Mouse (Mus musculus) large intestine, adult 2 months (tissue): ENCODE measurements around the gene Kcnh4. TPM values are rescaled to one million over a fixed set of nuclear protein-coding genes. Genes with fewer than 3 reads are reported as not detected.

ENCODE experiments used
- DNase-seq: peaks from one replicate; pipeline ENCODE4 v3.0.0-alpha.2; 2012; ENCODE audit warnings: low read depth, low spot score
- WGBS: fragments of 180-500 bp; shearing (Covaris S2); methylation state at CpG from one replicate; pipeline ENCODE4 v1.1.7; 2018; 5-methylcytosine and 5-hydroxymethylcytosine counted together
- polyA plus RNA-seq: library from polyadenylated mRNA; depleted of rRNA; stranded (reverse); fragments of >200 nt; gene quantifications from 2 replicates; pipeline ENCODE4 v1.2.3, GENCODE M21; 2012

The Kcnh4 gene
- polyA plus RNA-seq, 1 experiment: 0.06 TPM

DNA sequence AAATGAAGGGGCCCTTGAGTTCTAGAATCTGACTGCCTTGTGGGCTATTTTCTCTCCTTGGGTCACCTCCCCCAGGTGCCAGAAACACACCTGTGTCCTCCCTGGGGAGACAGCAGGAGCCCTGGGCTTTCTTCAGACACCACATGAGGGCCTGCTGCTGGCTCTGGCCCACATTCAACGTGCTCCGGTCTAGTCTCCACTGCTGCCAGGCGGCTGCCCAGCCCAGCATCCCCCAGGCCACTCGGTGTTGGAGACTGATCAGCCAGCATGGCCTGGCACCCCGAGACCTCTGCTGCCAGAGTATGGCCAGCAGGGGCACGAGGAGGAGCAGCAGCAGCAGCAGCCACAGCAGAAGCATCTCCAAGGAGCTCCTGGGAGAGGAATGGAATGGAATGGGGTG is 10.2 kb upstream of the Kcnh4 start:
- WGBS: 42% methylated on average over 6 of the region's 6 CpGs

GRCm38 (mm10) chr11:100767871-100768270 is 8.1 kb upstream of the Kcnh4 start:
- DNase-seq: no peak
- WGBS: 94% methylated on average over 5 of the region's 5 CpGs

More for the DNA sequence above, 10.2 kb upstream of the Kcnh4 start:
- DNase-seq: no peak

- DNase-seq: no peak
- 75% methylated on average over 9 of the region's 9 CpGs for whole genome bisulfite sequencing
Observed at GRCm38 (mm10) chr11:100766726-100767125, 7.0 kb upstream of the Kcnh4 start.

GRCm38 (mm10) chr11:100762831-100763230 is 3.1 kb upstream of the Kcnh4 start, which contains the start of gene Hcrt:
Gene Hcrt (minus strand): TSS chr11:100762931.
- no peak for DNase-seq
- WGBS: 90% methylated on average over 7 of the region's 7 CpGs

- WGBS: 1% methylated on average over 27 of the region's 27 CpGs
- peak; percentile 38 for DNase-seq
Observed at GRCm38 (mm10) chr11:100761547-100762045, 1.9 kb upstream of the Kcnh4 start.

GRCm38 (mm10) chr11:100758707-100759610 is 783 bp downstream of the Kcnh4 start:
- WGBS: 4% methylated on average over 35 of the region's 35 CpGs
- no peak for DNase-seq

GRCm38 (mm10) chr11:100757566-100757965 is 2.2 kb downstream of the Kcnh4 start:
- WGBS: 79% methylated on average over 12 of the region's 12 CpGs

GRCm38 (mm10) chr11:100756476-100756875 is 3.3 kb downstream of the Kcnh4 start:
- no peak for DNase-seq
- 67% methylated on average over 6 of the region's 6 CpGs for WGBS

More at GRCm38 (mm10) chr11:100757566-100757965, 2.2 kb downstream of the Kcnh4 start:
- DNase-seq: no peak

DNA sequence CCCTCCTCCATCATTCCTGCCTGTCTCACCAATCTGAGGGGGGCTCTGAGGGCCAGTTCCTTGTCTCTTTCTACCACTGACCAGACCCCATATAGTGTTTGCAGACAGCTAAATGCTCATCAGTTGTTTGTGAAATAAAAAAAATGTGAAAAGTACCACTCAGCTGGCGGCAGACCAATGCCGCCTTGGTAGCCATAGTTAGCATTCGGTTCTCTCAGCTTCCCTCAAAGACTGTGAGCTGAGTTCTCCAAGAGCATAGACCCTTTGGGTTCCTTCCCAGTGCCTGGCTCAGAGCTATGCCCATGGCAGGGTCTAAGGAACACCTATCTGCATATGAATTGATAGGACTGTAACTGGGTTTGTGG is 5.1 kb downstream of the Kcnh4 start:
- no peak for DNase-seq
- WGBS: 91% methylated on average over 3 of the region's 3 CpGs

- WGBS: 81% methylated on average over 12 of the region's 12 CpGs
- DNase-seq: no peak
Observed at GRCm38 (mm10) chr11:100754021-100754692, 5.6 kb downstream of the Kcnh4 start.

DNA sequence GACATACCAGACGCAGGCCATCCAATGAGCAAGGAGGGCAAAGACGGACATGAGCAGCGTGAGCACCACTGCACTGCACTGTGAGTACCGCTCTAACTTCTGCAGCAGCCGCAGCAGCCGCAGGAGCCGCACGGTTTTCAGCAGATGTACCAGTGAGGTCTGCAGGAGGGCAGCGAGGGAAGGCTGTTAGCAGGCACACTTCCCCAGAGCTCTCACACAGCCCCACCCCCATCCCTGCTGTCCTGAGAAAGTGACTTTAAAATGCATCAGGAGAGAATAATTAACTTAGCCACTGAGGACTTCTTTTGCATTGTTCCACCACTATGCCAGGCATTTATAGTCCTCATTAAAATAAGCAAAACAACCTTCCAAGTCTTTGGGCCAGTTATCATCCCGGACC is 7.4 kb downstream of the Kcnh4 start:
- no peak for DNase-seq
- WGBS: 16% methylated on average over 10 of the region's 10 CpGs

DNA sequence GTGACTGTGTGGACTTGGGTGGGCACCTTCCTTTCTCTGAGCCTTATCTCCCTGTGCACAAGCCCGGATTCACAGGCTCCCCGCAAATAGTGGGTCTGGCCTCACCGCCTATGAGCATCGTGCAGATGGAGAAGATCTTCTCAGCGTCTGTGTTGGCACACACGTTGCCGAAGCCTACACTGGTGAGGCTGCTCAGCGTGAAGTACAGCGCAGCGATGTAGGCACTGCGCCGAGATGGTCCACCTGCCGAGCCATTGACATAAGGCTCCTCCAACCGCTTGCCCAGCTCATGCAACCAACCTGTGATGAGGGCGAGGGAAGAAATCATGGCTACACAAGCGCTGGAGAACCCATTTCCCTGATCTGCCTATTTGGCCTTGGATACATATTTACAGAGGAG is 9.6 kb downstream of the Kcnh4 start:
- no peak for DNase-seq
- 88% methylated on average over 16 of the region's 16 CpGs for WGBS

DNA sequence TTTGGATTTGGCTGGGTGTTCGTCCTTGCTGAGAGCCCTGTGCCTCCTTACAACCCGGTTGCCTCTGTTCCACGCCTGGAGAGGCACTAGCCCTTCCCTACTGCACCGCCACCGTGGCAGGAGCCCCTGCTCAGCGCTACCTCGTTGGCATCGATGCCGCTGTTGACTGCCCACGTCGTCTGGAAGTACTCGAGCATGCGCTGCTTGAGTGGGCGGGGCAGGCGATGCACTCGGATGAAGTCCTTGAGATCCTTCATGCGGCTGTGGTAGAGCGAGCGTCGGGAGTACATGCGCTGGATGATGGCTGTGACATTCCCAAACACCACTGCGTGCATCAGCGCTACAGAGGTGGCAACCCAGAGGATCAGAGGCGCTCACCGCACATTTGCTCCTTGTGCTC is 10.3 kb downstream of the Kcnh4 start:
- DNase-seq: no peak
- WGBS: 39% methylated on average over 25 of the region's 25 CpGs

DNA sequence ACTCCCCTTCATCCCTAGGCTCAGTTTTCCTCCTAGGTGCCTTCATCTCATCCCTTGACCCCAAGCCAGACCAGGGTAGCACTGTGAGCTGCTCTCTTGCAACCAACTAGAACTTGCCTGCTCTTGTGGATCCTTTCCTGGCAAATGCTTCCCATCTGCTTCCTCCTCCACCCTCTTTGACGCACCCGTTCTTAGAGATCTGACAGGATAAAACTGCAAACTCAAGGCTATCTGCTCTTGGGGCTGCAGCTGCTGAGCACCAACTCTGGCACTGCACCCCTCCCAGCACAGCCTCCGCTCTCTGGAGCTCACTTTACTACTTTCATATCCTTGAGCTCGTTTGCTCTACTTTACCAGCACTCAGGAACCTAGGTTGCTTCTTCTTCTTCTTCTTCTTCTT is 11.1 kb downstream of the Kcnh4 start:
- no peak for DNase-seq
- WGBS: 33% methylated on average over 4 of the region's 4 CpGs

DNA sequence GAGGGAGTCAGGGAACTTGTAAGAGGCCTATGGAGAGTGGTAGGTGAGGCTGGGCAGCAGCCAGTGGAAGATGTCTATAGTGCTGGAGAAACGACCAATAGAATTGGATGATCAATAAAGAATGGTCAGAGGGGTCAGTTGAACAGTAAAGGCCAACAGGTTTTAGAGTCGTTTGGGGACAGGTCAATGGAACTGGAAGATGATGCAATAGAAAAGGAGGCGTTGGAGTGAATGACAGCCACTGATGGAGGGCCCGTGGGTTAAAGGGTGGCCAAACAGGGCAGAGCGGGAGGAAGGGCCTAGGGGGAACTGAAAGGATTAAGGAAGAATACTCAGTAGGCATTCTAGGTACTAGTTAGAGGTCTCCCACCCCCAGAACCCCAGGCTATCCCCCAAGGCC is 12.6 kb downstream of the Kcnh4 start:
- DNase-seq: no peak
- 57% methylated on average over 5 of the region's 5 CpGs for WGBS

DNA sequence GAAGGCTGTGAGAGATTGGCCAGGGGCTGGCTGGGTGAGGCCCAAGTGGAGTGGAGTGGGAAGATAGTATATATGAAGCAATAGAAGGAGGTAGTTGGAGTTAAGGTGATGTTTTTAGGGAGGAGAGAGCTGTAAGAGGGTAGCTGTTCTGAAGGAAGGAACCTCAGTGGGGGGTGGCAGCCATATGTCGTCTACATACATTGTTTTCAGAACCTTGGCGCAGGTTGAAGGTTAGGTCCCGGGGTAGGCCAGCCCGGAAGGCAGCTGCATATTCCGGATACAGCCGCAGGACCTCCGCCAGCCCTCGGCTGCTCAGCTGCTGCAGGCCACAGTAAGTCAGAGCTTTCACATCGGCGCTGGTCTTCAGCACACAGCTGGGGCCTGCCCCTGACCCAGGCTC is 13.2 kb downstream of the Kcnh4 start:
- DNase-seq: no peak
- WGBS: 86% methylated on average over 10 of the region's 10 CpGs

DNA sequence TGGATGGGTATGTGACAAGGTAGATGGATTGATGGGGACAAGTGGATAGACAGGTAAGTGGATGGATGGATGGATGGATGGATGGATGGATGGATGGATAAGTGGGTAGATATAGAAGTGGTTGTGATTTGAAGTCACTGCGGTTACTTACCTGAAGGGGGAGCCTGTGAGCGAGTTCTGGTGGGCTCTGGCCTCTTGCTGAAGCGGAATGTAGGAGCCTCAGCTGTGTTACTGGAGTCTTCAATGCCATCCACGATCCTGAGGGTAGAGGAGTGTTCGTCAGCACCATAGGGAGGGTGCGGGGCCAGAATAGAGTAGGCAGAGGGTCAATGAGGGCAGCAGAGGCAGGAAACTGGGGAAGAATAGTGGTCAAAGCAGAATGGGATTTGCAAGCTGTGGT is 14.7 kb downstream of the Kcnh4 start:
- 14% methylated on average over 6 of the region's 6 CpGs for whole genome bisulfite sequencing
- DNase-seq: no peak

DNA sequence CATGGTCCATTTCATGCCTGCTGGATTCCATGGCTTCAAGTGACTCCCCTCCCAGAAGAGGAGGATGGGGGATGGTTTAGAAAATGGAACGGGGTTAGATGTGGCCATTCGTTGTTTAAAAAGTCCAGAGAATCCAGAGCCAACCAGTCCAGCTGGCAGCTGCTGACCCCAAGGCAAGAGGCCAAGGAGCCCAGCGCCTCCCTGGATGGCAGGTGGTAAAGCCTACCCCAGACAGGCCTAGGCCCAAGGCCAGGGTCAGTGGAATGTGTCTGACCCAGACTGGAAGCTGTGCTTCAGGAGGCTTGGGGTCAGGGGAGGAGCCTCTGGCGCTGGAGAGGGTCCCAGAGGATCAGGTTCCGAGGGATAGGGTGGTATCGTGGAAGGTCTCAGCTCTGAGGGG is 18.4 kb downstream of the Kcnh4 start:
- DNase-seq: no peak
- WGBS: 75% methylated on average over 6 of the region's 6 CpGs

DNA sequence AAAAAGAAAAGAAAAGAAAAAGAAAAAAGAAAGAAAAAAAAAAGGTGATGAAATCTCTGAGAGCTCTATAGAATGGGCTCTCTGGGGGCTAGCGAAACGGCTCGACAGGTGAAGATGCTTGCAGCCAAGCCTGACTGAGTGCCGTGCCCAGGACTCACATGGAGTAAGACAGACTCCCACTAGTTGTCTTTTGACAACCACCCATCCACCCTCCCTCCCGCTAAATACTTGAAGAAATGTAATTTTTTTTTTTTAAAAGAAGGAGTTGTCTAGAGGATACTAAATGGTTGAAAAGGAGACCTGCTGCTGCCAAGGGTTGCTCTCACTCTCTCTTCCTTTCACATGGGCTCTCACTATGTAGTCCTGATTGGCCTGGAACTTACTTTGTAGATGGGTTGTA is 21.0 kb downstream of the Kcnh4 start:
- 11% methylated on average over 5 of the region's 5 CpGs for WGBS
- DNase-seq: no peak

- under 1% methylated on average over 38 of the region's 39 CpGs for WGBS
- DNase-seq: peak; percentile 99
Observed at GRCm38 (mm10) chr11:100738066-100738604, 21.6 kb downstream of the Kcnh4 start, which contains the start of gene Rab5c. Gene Rab5c (minus strand): TSS chr11:100738215.
